Mouse (Mus musculus) heart, adult 2 months (tissue): ENCODE results near the gene Ubtd2.

ENCODE experiments used
- CTCF ChIP-seq: fragments of 200-600 bp; IDR thresholded peaks from 2 replicates; pipeline ENCODE4 v1.8.1; 2022; ENCODE audit warnings: antibody characterized with exemption, mild to moderate bottlenecking, moderate library complexity
- POLR2A ChIP-seq: fragments of 200-500 bp; IDR thresholded peaks from 2 replicates; pipeline ENCODE4 v1.6.1; 2011; ENCODE audit warnings: mild to moderate bottlenecking, low read depth, low read length, control low read depth; ENCODE audit not compliant: insufficient read depth

DNA sequence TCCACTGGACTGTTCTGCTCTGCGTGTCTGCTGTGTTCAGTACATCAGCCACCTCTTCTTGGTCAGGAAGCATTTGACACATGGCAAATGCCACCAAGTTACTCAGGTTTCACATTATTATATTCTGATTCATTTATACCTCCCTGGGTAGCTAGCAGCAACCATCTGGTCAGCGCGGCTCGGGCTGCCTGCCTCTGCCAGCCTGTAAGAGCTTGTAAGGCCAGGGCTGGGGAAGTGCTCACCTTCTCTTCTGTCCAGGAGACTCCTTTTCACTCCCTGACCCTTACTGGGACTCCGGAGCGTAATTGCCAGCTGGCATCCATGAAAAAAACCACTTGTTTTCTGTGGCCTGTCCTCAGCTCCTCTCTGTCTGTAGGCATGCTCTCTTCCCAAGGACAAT, 94.1 kb downstream of the Ubtd2 start:
- TF ChIP-seq POLR2A (no peak), CTCF (no peak)
